Mouse (Mus musculus) stomach, postnatal 0 days (tissue): ENCODE results near the gene Iqcd. TPM values are rescaled to one million over a fixed set of nuclear protein-coding genes. Genes with fewer than 3 reads are reported as not detected.
A peak's percentile ranks its signal among the peaks of the same experiment; 100 is the strongest.

Experiments used
- ATAC-seq: fragments of 200-750 bp; cut with Nextera tagmentation; 2 replicates; pipeline ENCODE4 v1.8.0; 2017; ENCODE audit not compliant: low FRiP score, low TSS enrichment
- DNase-seq: peaks from one replicate; pipeline ENCODE4 v3.0.0-alpha.2; 2016; ENCODE audit warnings: low spot score
- H3K27ac ChIP-seq: fragments of 300-500 bp; sonication (generic); replicated peaks from 2 replicates; pipeline ENCODE4 v1.5.1; 2014; ENCODE audit warnings: mild to moderate bottlenecking, control low read depth
- H3K27me3 ChIP-seq: fragments of 300-500 bp; sonication (generic); 2 replicates; pipeline ENCODE4 v1.6.1; 2014; ENCODE audit warnings: low read length; ENCODE audit not compliant: control insufficient read depth, insufficient read depth
- H3K36me3 ChIP-seq: fragments of 300-500 bp; sonication (generic); 2 replicates; pipeline ENCODE4 v1.6.1; 2014; ENCODE audit warnings: low read length, mixed read lengths; ENCODE audit not compliant: control insufficient read depth, insufficient read depth
- H3K4me1 ChIP-seq: fragments of 300-500 bp; sonication (generic); replicated peaks from 2 replicates; pipeline ENCODE4 v1.6.1; 2014; ENCODE audit warnings: antibody characterized with exemption; ENCODE audit not compliant: control insufficient read depth, insufficient read depth
- H3K4me2 ChIP-seq: fragments of 300-500 bp; sonication (generic); replicated peaks from 2 replicates; pipeline ENCODE4 v1.6.1; 2014; ENCODE audit warnings: low read depth, mild to moderate bottlenecking, control low read depth, moderate library complexity
- H3K4me3 ChIP-seq: fragments of 300-500 bp; sonication (generic); 2 replicates; pipeline ENCODE4 v1.5.1; 2014; ENCODE audit warnings: low read depth, low read length, control low read depth
- H3K9ac ChIP-seq: fragments of 300-500 bp; sonication (generic); 2 replicates; pipeline ENCODE4 v1.6.1; 2014; ENCODE audit warnings: mild to moderate bottlenecking, low read length, control low read depth, mixed read lengths
- H3K9me3 ChIP-seq: fragments of 300-500 bp; sonication (generic); 2 replicates; pipeline ENCODE4 v1.6.1; 2016; ENCODE audit warnings: low read length; ENCODE audit not compliant: control insufficient read depth
- CTCF ChIP-seq: IDR thresholded peaks from 2 replicates; pipeline ENCODE4 v1.5.1; 2016; ENCODE audit warnings: antibody characterized with exemption, low read depth, mild to moderate bottlenecking, moderate library complexity
- EP300 ChIP-seq: optimal IDR thresholded peaks from 2 replicates; pipeline ENCODE3; 2016; ENCODE audit warnings: antibody characterized with exemption
- WGBS: fragments of 180-500 bp; shearing (Covaris S2); extraction: QIAGEN DNeasy Blood & Tissue Kit; methylation state at CpG from one replicate; pipeline ENCODE4 v1.1.7; 2014; 5-methylcytosine and 5-hydroxymethylcytosine counted together
- polyA plus RNA-seq: library from polyadenylated mRNA; unstranded; fragments of >200 nt; fragmentation: Nextera tagmentation; extraction: Ambion mirVana; gene quantifications from 2 replicates; pipeline ENCODE4 v1.2.1, GENCODE M21; 2015

Iqcd gene
- polyA plus RNA-seq, 1 experiment from 2014 or later: 0.36 TPM

DNA sequence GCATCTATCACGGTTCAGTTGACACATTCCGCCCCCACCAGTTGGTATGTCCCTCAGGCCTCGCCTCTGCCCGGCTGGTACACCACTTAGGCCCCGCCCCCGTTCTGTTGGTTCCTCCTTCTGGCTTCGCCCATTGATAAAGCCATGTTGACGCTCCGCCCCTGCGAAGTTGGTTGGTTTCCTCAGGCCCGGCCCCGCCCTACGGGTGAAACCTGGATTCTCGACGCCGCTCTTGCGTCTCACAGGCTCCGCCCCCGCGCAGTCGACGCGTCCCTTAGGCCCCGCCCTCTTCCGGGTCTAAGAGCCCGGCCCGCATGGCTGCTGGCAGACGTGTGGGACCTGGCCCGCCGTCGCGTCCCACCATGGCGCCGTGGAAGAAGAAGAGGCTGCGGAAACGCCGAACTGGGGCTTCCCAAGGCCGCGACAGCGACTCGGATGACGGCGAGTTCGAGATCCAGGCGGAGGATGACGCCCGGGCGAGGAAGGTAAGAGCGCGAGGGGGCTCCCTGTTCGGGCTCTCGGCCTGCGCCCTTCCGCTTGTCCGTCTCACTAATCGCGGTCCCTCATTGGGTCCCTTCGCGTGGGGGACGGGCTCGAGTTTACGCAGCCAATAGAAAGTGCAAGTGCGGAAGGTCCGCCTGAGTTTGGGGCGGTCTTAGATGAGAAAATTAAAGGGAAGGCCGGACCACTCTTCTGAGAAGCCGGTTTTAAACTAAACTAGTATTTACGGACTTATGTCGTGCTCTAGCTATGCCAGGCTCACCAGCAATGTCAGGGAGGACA, 24.2 kb downstream of the Iqcd start:
- H3K9me3 ChIP-seq: no peaks in the 10 kb centered on the region
- H3K36me3 ChIP-seq: 0 out of 2 replicates have a peak, but pooled peaks cover 3% of the 10 kb centered on the region
- WGBS: under 1% methylated on average over 69 of the region's 69 CpGs
- peak overlapping the region; percentile 91 for H3K27ac ChIP-seq
- DNase-seq (peak; percentile 100), ATAC-seq (peak; percentile 95)
- H3K4me3 ChIP-seq: peak overlapping the region; percentile 72
- no peaks in the 10 kb centered on the region for H3K27me3 ChIP-seq
- peak overlapping the region; percentile 90 for H3K4me2 ChIP-seq
- peaks cover 4% of the 10 kb centered on the region for H3K4me1 ChIP-seq
- peak overlapping the region; percentile 79 for H3K9ac ChIP-seq
- TF ChIP-seq EP300 (no peak), CTCF (no peak)

DNA sequence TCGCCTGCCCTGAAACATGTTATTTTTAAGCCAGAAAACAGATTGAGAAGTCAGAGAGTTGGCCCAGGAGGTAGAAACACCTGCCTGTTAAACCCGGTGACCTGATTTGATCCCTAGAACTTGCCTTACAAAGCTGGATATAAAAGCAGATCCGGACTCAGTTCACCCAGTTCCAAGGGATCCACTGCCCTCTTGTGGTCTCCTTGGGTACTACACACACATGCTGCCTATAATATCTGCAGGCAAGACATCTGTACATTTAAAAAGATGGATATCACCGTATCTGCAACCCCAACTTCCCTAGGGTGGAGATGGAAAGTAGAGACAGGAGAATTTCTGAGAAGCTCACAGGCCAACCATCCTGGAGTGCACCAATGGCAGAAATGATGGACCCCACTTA, 27.1 kb downstream of the Iqcd start:
- peak; percentile 51 for DNase-seq
- ATAC-seq: no peak
- WGBS: 97% methylated on average over 4 of the region's 4 CpGs

DNA sequence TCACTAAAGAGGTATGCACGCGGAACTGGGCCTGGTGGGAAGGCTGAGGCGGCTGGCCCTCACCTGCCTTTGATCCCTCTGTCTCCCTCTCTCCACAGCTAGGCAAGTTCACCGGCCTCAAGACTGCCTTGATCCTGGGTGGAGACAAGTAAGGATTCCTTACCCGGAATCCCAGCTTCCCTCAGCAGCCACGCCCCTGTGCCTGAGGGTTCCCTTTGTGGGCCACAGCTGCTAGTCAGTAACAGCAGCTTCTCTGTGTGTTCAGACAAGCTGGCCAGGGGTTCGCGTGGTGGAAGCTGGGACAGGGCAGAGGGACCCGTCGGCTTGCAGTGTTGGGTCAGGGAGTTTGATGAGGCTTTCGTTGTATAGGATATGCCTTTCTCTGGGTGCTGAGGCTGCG, 30.0 kb downstream of the Iqcd start:
- no peaks in the 10 kb centered on the region; the same call in 1 of the 2 replicates for H3K4me1 ChIP-seq
- DNase-seq (peak; percentile 14), ATAC-seq (no peak)
- WGBS: 78% methylated on average over 12 of the region's 12 CpGs
- TF ChIP-seq CTCF: no peak
- TF ChIP-seq EP300: no peak
- H3K9ac ChIP-seq: no peak overlapping the region
- H3K27ac ChIP-seq: no peak overlapping the region
- no peaks in the 10 kb centered on the region for H3K27me3 ChIP-seq
- H3K4me3 ChIP-seq: no peak overlapping the region
- no peak overlapping the region for H3K4me2 ChIP-seq
- H3K36me3 ChIP-seq: peaks cover 32% of the 10 kb centered on the region
- H3K9me3 ChIP-seq: no peaks in the 10 kb centered on the region

More for the DNA sequence above, 27.1 kb downstream of the Iqcd start:
- Histone ChIP-seq H3K27me3 (no peaks in the 10 kb centered on the region), H3K27ac (no peak overlapping the region), H3K9me3 (no peaks in the 10 kb centered on the region), H3K9ac (no peak overlapping the region), H3K4me3 (no peak overlapping the region), H3K4me2 (no peak overlapping the region), H3K4me1 (peaks cover 4% of the 10 kb centered on the region), H3K36me3 (peaks cover 14% of the 10 kb centered on the region)
- TF ChIP-seq CTCF (peak; percentile 71), EP300 (no peak)

DNA sequence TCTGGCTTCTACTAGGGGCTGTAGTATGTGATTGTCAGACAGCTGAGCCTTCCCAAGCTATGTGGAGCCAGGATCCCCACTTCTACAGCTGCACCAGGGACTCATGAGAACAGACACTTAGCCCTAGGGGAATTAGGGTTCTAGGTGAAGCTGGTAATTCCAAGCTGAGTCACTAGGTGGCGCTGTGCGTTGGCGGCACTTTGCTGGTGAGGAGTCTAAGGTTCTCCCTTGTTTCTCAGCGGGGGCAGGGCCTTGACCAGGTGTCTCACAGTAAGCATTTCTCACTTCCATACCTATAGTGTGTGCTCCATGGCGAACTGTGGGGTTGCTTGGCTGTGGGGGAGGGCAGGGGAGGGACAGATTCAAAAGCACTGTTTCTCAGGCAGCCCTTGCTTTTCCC, 30.4 kb downstream of the Iqcd start:
- Histone ChIP-seq H3K4me3 (no peak overlapping the region), H3K9ac (no peak overlapping the region), H3K27ac (no peak overlapping the region), H3K36me3 (peaks cover 37% of the 10 kb centered on the region), H3K9me3 (no peaks in the 10 kb centered on the region), H3K4me2 (no peak overlapping the region), H3K27me3 (no peaks in the 10 kb centered on the region), H3K4me1 (no peaks in the 10 kb centered on the region)
- DNase-seq (peak; percentile 61), ATAC-seq (no peak)
- TF ChIP-seq CTCF (peak; percentile 84), EP300 (no peak)
- 21% methylated on average over 5 of the region's 5 CpGs for WGBS

DNA sequence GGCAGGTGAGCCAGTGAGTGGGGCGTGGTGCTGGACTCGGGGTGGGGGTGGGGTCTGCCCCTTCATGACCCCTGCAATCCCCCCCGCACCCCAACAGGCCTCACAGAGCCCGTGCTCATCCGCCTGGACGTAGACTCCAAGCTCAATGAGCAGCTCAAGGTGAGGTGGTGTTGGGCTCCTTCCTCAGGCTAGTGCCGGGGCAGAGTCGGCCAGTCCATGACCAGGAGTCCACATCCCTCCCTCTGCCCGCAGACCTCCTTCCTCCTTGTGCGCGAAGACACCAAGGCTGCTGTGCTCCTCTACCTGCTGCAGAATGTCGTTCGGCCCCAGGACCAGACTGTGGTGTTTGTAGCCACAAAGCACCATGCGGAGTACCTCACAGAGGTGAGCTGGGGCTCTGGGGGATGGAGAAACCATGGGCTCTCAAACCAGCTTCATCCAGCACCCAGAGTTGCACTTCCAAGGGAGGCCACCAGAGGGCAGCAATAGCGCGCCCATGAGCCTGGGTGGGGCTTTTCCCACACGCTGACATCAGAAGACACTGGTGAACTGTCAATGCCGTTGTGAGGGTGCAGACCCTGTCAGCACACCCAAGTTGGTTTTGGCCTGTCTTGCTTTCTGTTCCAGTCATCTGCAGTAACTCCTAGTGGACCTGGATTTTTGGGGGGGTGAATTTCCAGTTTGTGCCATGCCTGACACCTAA, 31.7 kb downstream of the Iqcd start:
- Histone ChIP-seq H3K27ac (no peak overlapping the region), H3K9ac (no peak overlapping the region), H3K27me3 (no peaks in the 10 kb centered on the region), H3K4me3 (no peak overlapping the region), H3K9me3 (no peaks in the 10 kb centered on the region), H3K4me1 (no peaks in the 10 kb centered on the region), H3K4me2 (no peak overlapping the region), H3K36me3 (peaks cover 41% of the 10 kb centered on the region)
- WGBS: 72% methylated on average over 18 of the region's 18 CpGs
- DNase-seq (peak; percentile 81), ATAC-seq (peak; percentile 22; the same call in 1 of the 2 replicates)
- TF ChIP-seq EP300 (no peak), CTCF (peak; percentile 97)
